Mouse (Mus musculus) heart, embryonic 16.5 days (tissue): Measurements from ENCODE around the gene Magel2. TPM values are rescaled to one million over a fixed set of nuclear protein-coding genes. Genes with fewer than 3 reads are reported as not detected.

Experiments
- ATAC-seq: fragments of 200-750 bp; cut with Nextera tagmentation; replicated peaks from 2 replicates; pipeline ENCODE4 v1.8.0; 2017; ENCODE audit warnings: moderate number of reproducible peaks; ENCODE audit not compliant: insufficient read depth, low FRiP score; ENCODE audit errors: extremely low read depth
- H3K27ac ChIP-seq: fragments of 300-500 bp; sonication (generic); 2 replicates; pipeline ENCODE4 v1.5.1; 2014; ENCODE audit warnings: mild to moderate bottlenecking, low read length, control low read depth, moderate library complexity
- H3K27me3 ChIP-seq: fragments of 300-500 bp; sonication (generic); 2 replicates; pipeline ENCODE4 v1.6.1; 2014; ENCODE audit warnings: low read length, mixed read lengths; ENCODE audit not compliant: control insufficient read depth, insufficient read depth
- H3K36me3 ChIP-seq: fragments of 300-500 bp; sonication (generic); 2 replicates; pipeline ENCODE4 v1.6.1; 2014; ENCODE audit not compliant: control insufficient read depth, insufficient read depth
- H3K4me1 ChIP-seq: fragments of 300-500 bp; sonication (generic); 2 replicates; pipeline ENCODE4 v1.6.1; 2014; ENCODE audit warnings: low read length, mixed read lengths; ENCODE audit not compliant: control insufficient read depth, insufficient read depth
- H3K4me2 ChIP-seq: fragments of 300-500 bp; sonication (generic); 2 replicates; pipeline ENCODE4 v1.6.1; 2014; ENCODE audit warnings: low read depth, mild to moderate bottlenecking, control low read depth, low read length
- H3K4me3 ChIP-seq: fragments of 300-500 bp; sonication (generic); 2 replicates; pipeline ENCODE4 v1.5.1; 2014; ENCODE audit warnings: mild to moderate bottlenecking, control low read depth, low read length
- H3K9ac ChIP-seq: fragments of 300-500 bp; sonication (generic); 2 replicates; pipeline ENCODE4 v1.6.1; 2014; ENCODE audit warnings: low read length, control low read depth
- H3K9me3 ChIP-seq: fragments of 300-500 bp; sonication (generic); replicated peaks from 2 replicates; pipeline ENCODE4 v1.6.1; 2016; ENCODE audit warnings: low read length; ENCODE audit not compliant: control insufficient read depth
- WGBS: fragments of 180-500 bp; shearing (Covaris S2); extraction: QIAGEN DNeasy Blood & Tissue Kit; methylation state at CpG from one replicate; pipeline ENCODE4 v1.1.7; 2014; 5-methylcytosine and 5-hydroxymethylcytosine counted together
- polyA plus RNA-seq: library from polyadenylated mRNA; unstranded; fragments of >200 nt; fragmentation: Nextera tagmentation; extraction: Ambion mirVana; gene quantifications from 2 replicates; pipeline ENCODE4 v1.2.1, GENCODE M21; 2015

Gene Magel2
- polyA plus RNA-seq, 1 experiment from 2014 or later, result 0.87 TPM

- no peak; the same call in 1 of the 2 replicates for ATAC-seq
- WGBS, result 20% methylated on average over 14 of the region's 14 CpGs
These were observed 503 bp downstream of the Magel2 start for GRCm38 (mm10) chr7:62377313-62377712.

GRCm38 (mm10) chr7:62378529-62378928 lies 1.7 kb downstream of the Magel2 start:
- no peaks in the 10 kb centered on the region for H3K27me3 ChIP-seq
- whole genome bisulfite sequencing, result 85% methylated on average over 9 of the region's 9 CpGs
- H3K9ac ChIP-seq, result no peak overlapping the region
- no peaks in the 10 kb centered on the region for H3K4me1 ChIP-seq
- ATAC-seq, result no peak
- no peak overlapping the region for H3K27ac ChIP-seq
- H3K9me3 ChIP-seq, result peaks cover 12% of the 10 kb centered on the region
- H3K4me2 ChIP-seq, result no peak overlapping the region
- no peaks in the 10 kb centered on the region for H3K36me3 ChIP-seq
- H3K4me3 ChIP-seq, result no peak overlapping the region

More at GRCm38 (mm10) chr7:62377313-62377712, 503 bp downstream of the Magel2 start:
- Histone ChIP-seq H3K9me3 (peaks cover 12% of the 10 kb centered on the region), H3K36me3 (no peaks in the 10 kb centered on the region), H3K27ac (no peak overlapping the region), H3K9ac (peak overlapping the region; percentile 3; the same call in 1 of the 2 replicates), H3K27me3 (no peaks in the 10 kb centered on the region), H3K4me3 (peak overlapping the region; percentile 38), H3K4me2 (peak overlapping the region; percentile 63), H3K4me1 (no peaks in the 10 kb centered on the region)

- no peak for ATAC-seq
- no peak overlapping the region for H3K9ac ChIP-seq
- 0% methylated on average over 2 of the region's 2 CpGs for WGBS
- H3K36me3 ChIP-seq, result no peaks in the 10 kb centered on the region
- H3K27ac ChIP-seq, result no peak overlapping the region
- no peak overlapping the region for H3K4me2 ChIP-seq
- H3K9me3 ChIP-seq, result peaks cover 10% of the 10 kb centered on the region
- H3K4me3 ChIP-seq, result no peak overlapping the region
- no peaks in the 10 kb centered on the region for H3K4me1 ChIP-seq
- no peaks in the 10 kb centered on the region for H3K27me3 ChIP-seq
These were observed 5.6 kb downstream of the Magel2 start for GRCm38 (mm10) chr7:62382391-62382790.

GRCm38 (mm10) chr7:62388291-62388690 lies 11.5 kb downstream of the Magel2 start:
- Histone ChIP-seq H3K4me2 (no peak overlapping the region), H3K4me3 (no peak overlapping the region), H3K27ac (no peak overlapping the region), H3K9ac (no peak overlapping the region), H3K27me3 (no peaks in the 10 kb centered on the region), H3K9me3 (no peaks in the 10 kb centered on the region), H3K36me3 (no peaks in the 10 kb centered on the region), H3K4me1 (no peaks in the 10 kb centered on the region)
- ATAC-seq, result no peak
- 36% methylated on average over 4 of the region's 4 CpGs for WGBS

- Histone ChIP-seq H3K27ac (no peak overlapping the region), H3K36me3 (no peaks in the 10 kb centered on the region), H3K9me3 (no peaks in the 10 kb centered on the region), H3K4me1 (no peaks in the 10 kb centered on the region), H3K4me3 (no peak overlapping the region), H3K27me3 (no peaks in the 10 kb centered on the region), H3K4me2 (no peak overlapping the region), H3K9ac (no peak overlapping the region)
- WGBS, result 49% methylated on average over 1 of the region's 1 CpGs
- no peak for ATAC-seq
These were observed 15.4 kb downstream of the Magel2 start for GRCm38 (mm10) chr7:62392202-62392601.

- no peak for ATAC-seq
- H3K27me3 ChIP-seq, result peaks cover 2% of the 10 kb centered on the region; the same call in 1 of the 2 replicates
- no peak overlapping the region for H3K4me2 ChIP-seq
- H3K9me3 ChIP-seq, result 0 out of 2 replicates have a peak, but pooled peaks cover 3% of the 10 kb centered on the region
- no peak overlapping the region for H3K4me3 ChIP-seq
- H3K4me1 ChIP-seq, result no peaks in the 10 kb centered on the region
- no peak overlapping the region for H3K9ac ChIP-seq
- 39% methylated on average over 19 of the region's 19 CpGs for WGBS
- H3K27ac ChIP-seq, result no peak overlapping the region
- no peaks in the 10 kb centered on the region for H3K36me3 ChIP-seq
These were observed 29.8 kb downstream of the Magel2 start for GRCm38 (mm10) chr7:62406573-62407050.

- Histone ChIP-seq H3K4me1 (no peaks in the 10 kb centered on the region), H3K27ac (no peak overlapping the region), H3K27me3 (peaks cover 2% of the 10 kb centered on the region; the same call in 1 of the 2 replicates), H3K9me3 (0 out of 2 replicates have a peak, but pooled peaks cover 3% of the 10 kb centered on the region), H3K4me3 (no peak overlapping the region), H3K9ac (no peak overlapping the region), H3K36me3 (no peaks in the 10 kb centered on the region), H3K4me2 (no peak overlapping the region)
- 47% methylated on average over 3 of the region's 3 CpGs for WGBS
- no peak for ATAC-seq
These were observed 31.0 kb downstream of the Magel2 start for GRCm38 (mm10) chr7:62407803-62408202.

- H3K36me3 ChIP-seq, result no peaks in the 10 kb centered on the region
- no peak overlapping the region for H3K4me3 ChIP-seq
- no peak overlapping the region for H3K9ac ChIP-seq
- H3K4me1 ChIP-seq, result no peaks in the 10 kb centered on the region
- no peak for ATAC-seq
- no peaks in the 10 kb centered on the region for H3K27me3 ChIP-seq
- no peaks in the 10 kb centered on the region; the same call in 1 of the 2 replicates for H3K9me3 ChIP-seq
- no peak overlapping the region for H3K27ac ChIP-seq
- 62% methylated on average over 1 of the region's 1 CpGs for whole genome bisulfite sequencing
- H3K4me2 ChIP-seq, result no peak overlapping the region
These were observed 38.4 kb downstream of the Magel2 start for GRCm38 (mm10) chr7:62415222-62415621.

- no peaks in the 10 kb centered on the region for H3K4me1 ChIP-seq
- no peak overlapping the region for H3K4me2 ChIP-seq
- H3K27me3 ChIP-seq, result no peaks in the 10 kb centered on the region
- H3K9me3 ChIP-seq, result peaks cover 4% of the 10 kb centered on the region
- no peaks in the 10 kb centered on the region for H3K36me3 ChIP-seq
- H3K27ac ChIP-seq, result no peak overlapping the region
- no peak overlapping the region for H3K9ac ChIP-seq
- H3K4me3 ChIP-seq, result no peak overlapping the region
- no peak for ATAC-seq
These were observed 39.4 kb downstream of the Magel2 start for GRCm38 (mm10) chr7:62416173-62416572.
